In genomic region chr6:94401061-94401591, GRCm38 (mm10) we compare ENCODE assay signal across 8 mouse cellular contexts.
A peak's percentile ranks its signal among the peaks of the same experiment; 100 is the strongest.
DNase-seq lines count a peak whose midpoint lies in the region; ATAC-seq and TF ChIP-seq lines count a peak whose summit lies in the region.

No protein-coding gene starts in this region.

- no peak overlapping the region for H3K4me3 ChIP-seq in lung, embryonic 16.5 days (ENCODE audit: low read length)
- H3K4me3 ChIP-seq in embryonic facial prominence, embryonic 14.5 days (ENCODE audit: low read depth, low read length), result no peak overlapping the region
- H3K4me3 ChIP-seq in kidney, postnatal 0 days (replicated peaks; ENCODE audit: low read depth, low read length), result peak overlapping the region; percentile 4; the same call in 1 of the 2 replicates
- 0 out of 2 replicates have a peak overlapping the region, but pooled peaks have one; percentile 6 for H3K4me3 ChIP-seq in midbrain, embryonic 14.5 days (replicated peaks; ENCODE audit: low read depth, low read length)

- no peak for TF ChIP-seq CTCF in kidney, postnatal 0 days (IDR thresholded peaks at IDR 0.05; ENCODE audit: low read depth)

- no peak overlapping the region for H3K27ac ChIP-seq in lung, embryonic 16.5 days (ENCODE audit: low read length)
- no peak overlapping the region for H3K27ac ChIP-seq in embryonic facial prominence, embryonic 14.5 days (replicated peaks; ENCODE audit: low read depth, low read length)
- H3K27ac ChIP-seq in kidney, postnatal 0 days, result no peak overlapping the region
- H3K27ac ChIP-seq in midbrain, embryonic 14.5 days (replicated peaks; ENCODE audit: low read depth, low read length), result no peak overlapping the region

- H3K9ac ChIP-seq in lung, embryonic 16.5 days (ENCODE audit: low read length), result no peak overlapping the region
- no peak overlapping the region for H3K9ac ChIP-seq in embryonic facial prominence, embryonic 14.5 days (ENCODE audit: low read depth, low read length)
- no peak overlapping the region for H3K9ac ChIP-seq in kidney, postnatal 0 days (ENCODE audit: low read depth, low read length)
- 0 out of 2 replicates have a peak overlapping the region, but pooled peaks have one; percentile 17 for H3K9ac ChIP-seq in midbrain, embryonic 14.5 days (replicated peaks; ENCODE audit: low read length)

- peaks cover 5% of the 10 kb centered on the region for H3K4me1 ChIP-seq in lung, embryonic 16.5 days (replicated peaks; ENCODE audit: control insufficient read depth, insufficient read depth, low read length)
- H3K4me1 ChIP-seq in embryonic facial prominence, embryonic 14.5 days (ENCODE audit: control insufficient read depth, insufficient read depth, low read length), result peaks cover 6% of the 10 kb centered on the region
- H3K4me1 ChIP-seq in kidney, postnatal 0 days (replicated peaks; ENCODE audit: insufficient read depth, low read length), result no peaks in the 10 kb centered on the region
- H3K4me1 ChIP-seq in midbrain, embryonic 14.5 days (ENCODE audit: control insufficient read depth, insufficient read depth, low read length), result peaks cover 11% of the 10 kb centered on the region

- no peak overlapping the region; the same call in 1 of the 2 replicates for H3K4me2 ChIP-seq in lung, embryonic 16.5 days (ENCODE audit: low read depth, low read length)
- peak overlapping the region; percentile 33 for H3K4me2 ChIP-seq in embryonic facial prominence, embryonic 14.5 days (ENCODE audit: low read depth, low read length)
- H3K4me2 ChIP-seq in kidney, postnatal 0 days (ENCODE audit: low read length), result peak overlapping the region; percentile 53
- H3K4me2 ChIP-seq in midbrain, embryonic 14.5 days (ENCODE audit: low read length), result peak overlapping the region; percentile 47

- H3K27me3 ChIP-seq in lung, embryonic 16.5 days (ENCODE audit: control insufficient read depth, insufficient read depth, low read depth, low read length), result no peaks in the 10 kb centered on the region
- H3K27me3 ChIP-seq in embryonic facial prominence, embryonic 14.5 days (replicated peaks; ENCODE audit: control insufficient read depth, insufficient read depth, low read length), result no peaks in the 10 kb centered on the region
- H3K27me3 ChIP-seq in kidney, postnatal 0 days (ENCODE audit: insufficient read depth, low read length), result no peaks in the 10 kb centered on the region
- no peaks in the 10 kb centered on the region for H3K27me3 ChIP-seq in midbrain, embryonic 14.5 days (ENCODE audit: control insufficient read depth, insufficient read depth, low read length)

- DNase-seq in lung, postnatal 10 days, result no peak
- DNase-seq in embryonic facial prominence, embryonic 14.5 days (ENCODE audit: low spot score), result peak; percentile 50
- peak; percentile 88 for DNase-seq in kidney, postnatal 0 days (ENCODE audit: low spot score)
- DNase-seq in midbrain, embryonic 14.5 days, result peak; percentile 77
- no peak for DNase-seq in urinary bladder, postnatal 25 days (ENCODE audit: low spot score)
- DNase-seq in gastrocnemius, postnatal 25 days, result no peak
- no peak for DNase-seq in spleen, postnatal 14 days (ENCODE audit: low spot score in 2 of 2)

- ATAC-seq in lung, embryonic 16.5 days (ENCODE audit: low read depth), result peak; percentile 59; the same call in 1 of the 2 replicates
- peak; percentile 77 for ATAC-seq in embryonic facial prominence, embryonic 14.5 days (ENCODE audit: low read depth)
- ATAC-seq in kidney, postnatal 0 days (replicated peaks; ENCODE audit: low FRiP score, low read depth), result peak; percentile 36; the same call in 1 of the 2 replicates
- ATAC-seq in midbrain, embryonic 14.5 days (ENCODE audit: low FRiP score, low TSS enrichment), result peak; percentile 75; the same call in 1 of the 2 replicates

- WGBS in lung, embryonic 16.5 days, result 26% methylated on average over 14 of the region's 14 CpGs
- 22% methylated on average over 14 of the region's 14 CpGs for WGBS in embryonic facial prominence, embryonic 14.5 days
- WGBS in kidney, postnatal 0 days, result 9% methylated on average over 14 of the region's 14 CpGs
- WGBS in midbrain, embryonic 14.5 days, result 8% methylated on average over 14 of the region's 14 CpGs

- H3K36me3 ChIP-seq in lung, embryonic 16.5 days (ENCODE audit: control insufficient read depth, insufficient read depth, low read length), result no peaks in the 10 kb centered on the region
- no peaks in the 10 kb centered on the region for H3K36me3 ChIP-seq in embryonic facial prominence, embryonic 14.5 days (ENCODE audit: control insufficient read depth, insufficient read depth, low read length)
- H3K36me3 ChIP-seq in kidney, postnatal 0 days (ENCODE audit: insufficient read depth, low read length), result no peaks in the 10 kb centered on the region
- no peaks in the 10 kb centered on the region for H3K36me3 ChIP-seq in midbrain, embryonic 14.5 days (ENCODE audit: control insufficient read depth, insufficient read depth, low read length)

- no peaks in the 10 kb centered on the region for H3K9me3 ChIP-seq in lung, embryonic 16.5 days (ENCODE audit: control insufficient read depth, low read length)
- H3K9me3 ChIP-seq in embryonic facial prominence, embryonic 14.5 days (ENCODE audit: control insufficient read depth, low read length), result no peaks in the 10 kb centered on the region
- H3K9me3 ChIP-seq in kidney, postnatal 0 days (replicated peaks; ENCODE audit: low read length), result no peaks in the 10 kb centered on the region
- no peaks in the 10 kb centered on the region for H3K9me3 ChIP-seq in midbrain, embryonic 14.5 days (ENCODE audit: control insufficient read depth, low read length)

Comparison
In these comparisons a context has a peak if more than half of its experiments do, and no peak if none do; other contexts are left out.
1. H3K4me3 ChIP-seq: peak in kidney, postnatal 0 days (single experiment) and midbrain, embryonic 14.5 days (single experiment); none in lung, embryonic 16.5 days (single experiment) and embryonic facial prominence, embryonic 14.5 days (single experiment).
2. DNase-seq: peak in embryonic facial prominence, embryonic 14.5 days (single experiment), kidney, postnatal 0 days (single experiment) and midbrain, embryonic 14.5 days (single experiment); none in lung, postnatal 10 days (single experiment), urinary bladder, postnatal 25 days (single experiment), gastrocnemius, postnatal 25 days (single experiment) and spleen, postnatal 14 days (0 of 2).
3. Peak in every context shown above with its lines, with median percentiles within 50 percentile points of each other: ATAC-seq.